Mouse (Mus musculus): ENCODE measurements at regions not wholly inside any gene's neighbourhood (a gene's known extent, or its start where the extent isn't known, plus 50 kb on each side); places are given as distances from the start of the nearest gene placed in this dataset.

DNA sequence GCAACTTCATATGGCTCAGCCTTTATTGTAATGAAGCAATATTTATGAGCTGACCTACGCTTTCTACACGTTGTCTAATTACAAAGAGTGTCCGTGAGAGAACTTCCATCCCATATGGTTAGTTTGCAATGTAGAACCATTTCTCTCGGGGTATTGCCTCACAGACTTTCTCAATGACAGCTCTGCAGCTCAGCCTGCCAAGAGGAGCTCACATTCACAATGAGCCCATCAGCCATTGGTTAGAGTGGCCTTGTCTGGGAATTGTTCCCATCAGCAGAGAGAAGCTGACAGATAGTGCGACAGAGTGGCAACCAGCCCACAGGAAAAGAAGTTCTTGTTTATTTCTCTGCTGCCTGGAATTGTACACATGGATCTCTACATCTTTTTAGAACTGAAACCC lies 409.7 kb downstream of the Zfp704 start:
- peak; percentile 13 to 34 for DNase-seq

DNA sequence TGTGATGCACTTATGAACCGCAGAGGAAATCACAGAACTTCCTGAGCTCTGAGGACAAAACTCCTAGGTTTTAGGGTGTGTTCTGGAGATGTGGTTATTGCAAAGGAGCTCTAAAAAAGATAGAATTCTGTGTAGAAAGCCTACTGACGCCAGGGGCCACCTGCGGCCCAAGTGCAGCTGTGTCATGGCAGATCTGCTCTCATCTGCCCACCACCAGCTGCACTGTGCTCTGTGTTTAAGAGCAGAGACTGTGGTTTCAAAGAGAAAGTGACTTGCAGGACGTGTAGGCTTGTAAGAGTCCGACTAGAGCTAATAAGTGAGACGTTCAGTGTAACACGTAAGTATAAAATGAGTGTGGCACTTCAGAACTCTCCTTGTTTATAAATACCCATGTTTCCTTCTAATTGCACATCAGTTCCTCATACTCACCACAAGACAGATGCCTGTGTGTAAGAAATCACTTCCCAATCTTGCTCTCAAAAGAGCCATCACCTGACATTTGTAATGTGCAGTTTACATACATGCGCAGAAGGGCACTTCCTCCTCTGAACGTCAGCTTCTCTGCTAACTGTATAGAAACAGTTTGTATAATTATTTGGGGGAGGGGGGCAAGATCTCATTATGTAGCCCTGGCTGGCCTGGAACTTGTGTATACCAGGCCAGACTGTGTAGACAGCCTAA lies 411.1 kb downstream of the Zfp704 start:
- DNase-seq, result peak in 1 of 2 experiments; percentile 5

- no peak for DNase-seq
Observed at GRCm38 (mm10) chr3:9195781-9196180, 414.1 kb downstream of the Zfp704 start.

- no peak for DNase-seq
Observed at GRCm38 (mm10) chr3:9189366-9190287, 420.3 kb downstream of the Zfp704 start.

- DNase-seq, result no peak
Observed at GRCm38 (mm10) chr3:9186364-9187120, 423.3 kb downstream of the Zfp704 start.

DNA sequence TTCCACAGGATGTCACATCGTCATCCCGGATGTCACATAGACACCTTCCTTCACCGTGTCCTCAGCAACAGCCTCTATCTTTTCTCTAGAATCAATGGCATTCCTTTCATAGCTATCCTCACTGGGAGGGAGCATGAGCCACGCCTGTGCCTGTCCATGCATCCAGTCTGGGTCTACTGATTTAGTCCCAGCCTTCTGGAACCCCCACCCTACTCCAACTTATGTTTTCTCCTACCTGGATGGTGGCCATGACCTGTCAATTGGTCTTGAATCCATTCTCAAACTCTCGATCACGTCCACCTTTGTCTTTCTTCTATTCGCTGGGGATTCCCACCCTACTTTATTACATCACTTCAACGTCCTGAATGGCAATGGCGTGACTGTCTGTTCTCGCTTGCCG lies 428.3 kb downstream of the Zfp704 start:
- DNase-seq, result no peak

- DNase-seq, result no peak
Observed at GRCm38 (mm10) chr3:9179641-9180040, 430.2 kb downstream of the Zfp704 start.

GRCm38 (mm10) chr3:9174517-9174832 lies 435.4 kb downstream of the Zfp704 start:
- DNase-seq, result no peak

- DNase-seq, result peak; percentile 52 to 60
Observed at GRCm38 (mm10) chr3:9173643-9174516, 436.0 kb downstream of the Zfp704 start.

GRCm38 (mm10) chr3:9171970-9172369 lies 437.9 kb downstream of the Zfp704 start:
- DNase-seq, result no peak

GRCm38 (mm10) chr3:9168955-9169354 lies 440.9 kb downstream of the Zfp704 start:
- DNase-seq, result no peak

DNA sequence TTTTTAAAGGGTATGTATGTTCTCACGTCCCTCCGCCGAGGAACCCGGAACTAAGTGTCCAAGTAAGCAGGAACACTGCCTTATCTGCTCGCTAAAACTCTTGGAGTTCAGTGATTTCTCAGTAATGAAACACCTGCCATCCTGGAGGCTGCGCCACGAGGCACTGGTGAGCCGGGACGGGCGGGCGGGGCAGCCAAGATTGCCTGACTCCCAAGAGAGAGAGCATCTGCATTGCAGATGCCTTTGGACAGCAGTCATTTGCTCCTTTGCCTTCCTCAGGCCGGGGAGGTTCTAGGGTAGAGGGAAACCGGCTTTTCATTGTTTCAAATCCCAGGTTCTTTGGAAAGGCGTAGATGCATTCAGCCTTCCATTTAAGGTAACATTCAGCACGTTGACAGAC lies 450.8 kb downstream of the Zfp704 start:
- no peak for DNase-seq

- no peak for DNase-seq
Observed at GRCm38 (mm10) chr3:9154172-9154571, 455.7 kb downstream of the Zfp704 start.

DNA sequence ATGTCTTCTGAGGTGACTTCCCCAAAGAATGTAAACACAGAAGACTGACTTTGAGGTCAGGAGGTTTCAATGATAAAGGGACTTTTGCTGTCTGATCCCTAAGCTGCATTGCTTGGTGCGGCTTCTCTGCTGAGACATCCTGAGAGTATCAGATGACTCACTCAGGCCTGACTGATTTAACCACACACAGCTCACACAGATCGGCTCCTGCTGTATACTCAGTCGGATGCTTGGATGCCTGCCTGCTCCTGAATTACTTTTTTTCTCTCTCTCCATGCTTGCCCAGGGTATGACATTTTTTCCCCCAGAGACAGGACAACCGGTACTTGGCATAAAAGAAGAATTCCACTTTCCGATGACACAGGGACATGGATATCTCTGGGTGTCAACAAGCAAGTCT lies 456.2 kb downstream of the Zfp704 start:
- no peak for DNase-seq

DNA sequence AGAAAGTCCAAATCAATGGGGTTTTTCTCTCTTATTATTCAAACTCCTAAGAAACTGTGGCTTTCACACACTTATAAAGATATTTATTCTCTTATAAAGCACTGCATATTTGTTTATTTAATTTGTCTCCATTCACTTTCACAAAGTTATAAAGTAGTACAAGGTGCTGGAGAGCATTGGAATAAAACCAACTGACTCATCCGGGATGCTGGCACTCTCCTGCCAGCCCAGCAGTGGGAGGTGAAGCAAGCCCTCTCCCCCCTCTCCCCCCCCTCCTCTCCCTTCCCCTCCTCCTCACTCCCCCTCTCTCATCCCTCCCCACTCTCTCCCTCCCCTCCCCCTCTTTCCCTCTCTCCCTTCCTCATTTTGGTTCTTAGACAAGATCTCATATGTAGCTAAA lies 457.6 kb downstream of the Zfp704 start:
- DNase-seq, result no peak

DNA sequence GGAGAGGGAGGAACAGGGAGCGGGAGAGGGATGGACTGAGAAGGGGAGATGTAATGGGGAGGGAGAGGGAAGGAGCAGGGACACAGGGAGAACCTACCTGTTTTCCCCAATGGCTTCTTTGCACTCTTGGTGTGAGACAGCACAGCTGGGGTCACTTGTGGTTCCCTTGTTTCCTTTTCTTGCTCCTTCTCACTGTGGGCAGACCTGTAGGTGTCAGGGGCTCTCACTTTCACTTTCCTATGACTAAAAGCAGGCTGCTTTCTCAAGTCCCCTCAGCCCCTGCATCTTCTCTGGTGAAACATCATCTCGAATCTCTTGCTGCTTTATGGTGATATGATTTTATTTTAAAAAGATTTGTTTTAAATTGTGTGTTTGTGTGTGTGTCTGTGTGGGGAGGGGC lies 458.3 kb downstream of the Zfp704 start:
- DNase-seq, result no peak

DNA sequence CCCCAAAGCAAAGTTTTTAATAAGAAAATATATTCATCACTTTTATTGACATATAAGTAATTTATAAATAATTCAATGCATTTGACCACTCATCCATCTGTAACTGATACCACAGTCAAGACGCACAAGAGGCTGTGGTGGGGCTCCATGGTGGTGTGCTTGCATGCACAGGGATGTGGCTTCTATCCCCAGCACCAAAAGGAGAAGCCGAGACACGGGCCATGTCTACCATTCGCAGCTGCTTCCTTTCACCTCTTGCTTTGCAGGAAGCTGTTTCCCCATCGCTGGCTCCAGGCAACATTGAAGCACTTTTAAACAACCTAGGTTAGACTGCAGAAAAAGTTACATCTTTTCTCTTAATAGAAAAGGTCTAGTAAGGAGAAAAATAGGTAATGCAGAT lies 461.3 kb downstream of the Zfp704 start:
- DNase-seq, result no peak

- DNase-seq, result no peak
Observed at GRCm38 (mm10) chr3:9146481-9146880, 463.4 kb downstream of the Zfp704 start.

DNA sequence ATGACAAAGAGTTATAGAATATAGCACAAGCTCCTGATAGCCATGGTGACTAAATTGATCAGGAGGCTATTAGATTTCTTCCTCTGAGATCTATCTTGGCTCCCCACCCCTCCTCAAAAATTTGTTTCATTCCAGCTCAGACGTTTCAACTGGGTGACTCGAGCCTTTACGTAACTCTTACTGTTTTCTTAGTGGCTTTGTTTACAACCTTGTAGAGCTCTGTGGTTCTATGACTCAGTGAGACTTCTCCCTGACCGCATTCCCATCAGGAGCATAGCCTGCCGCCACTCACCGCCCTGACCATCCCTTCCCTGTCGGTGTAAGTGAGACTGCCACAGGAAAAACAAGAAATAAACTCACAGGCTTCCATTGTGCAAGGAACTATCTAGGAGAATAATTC lies 464.3 kb downstream of the Zfp704 start:
- peak in 1 of 2 experiments; percentile 24 for DNase-seq

DNA sequence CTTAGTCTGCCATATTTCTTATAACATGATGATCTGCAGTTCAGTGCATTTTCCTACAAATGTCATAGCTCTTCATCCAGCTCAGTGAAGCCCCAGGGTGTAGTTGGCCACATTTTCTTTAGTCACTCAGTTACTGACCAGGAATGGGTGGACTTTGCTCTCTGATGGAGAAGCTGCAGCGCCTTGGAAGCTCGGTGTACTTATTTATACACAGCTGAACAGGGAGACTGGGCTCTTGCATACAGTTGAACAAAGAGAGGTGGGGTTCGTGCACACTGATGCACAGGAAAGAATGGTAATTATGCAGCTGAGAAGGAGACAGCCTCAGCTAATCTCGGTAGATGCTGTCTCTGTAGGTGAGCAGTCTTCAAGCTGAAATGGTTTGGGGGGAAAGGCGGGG lies 468.0 kb downstream of the Zfp704 start:
- DNase-seq, result no peak

- DNase-seq, result no peak
Observed at GRCm38 (mm10) chr3:9137131-9137874, 472.6 kb downstream of the Zfp704 start.

DNA sequence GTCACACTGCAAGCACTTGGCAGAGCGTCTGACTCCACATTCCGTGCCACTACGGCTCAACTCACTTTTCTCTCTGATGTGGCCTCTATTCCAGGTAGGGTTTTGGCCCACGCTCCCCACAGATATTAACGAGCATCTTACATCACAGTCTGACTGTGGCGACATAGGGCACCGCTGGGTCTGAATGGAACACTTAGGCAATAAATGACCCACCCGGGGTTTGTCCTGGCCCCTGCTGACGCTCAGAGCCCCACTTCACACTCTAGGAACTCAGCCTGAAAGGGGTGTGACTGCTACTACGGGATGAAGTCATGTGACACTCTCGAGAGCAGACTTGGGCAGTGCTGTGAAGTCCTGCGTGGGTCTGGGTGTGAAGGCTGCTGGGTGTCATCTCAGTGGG lies 475.9 kb downstream of the Zfp704 start:
- DNase-seq, result no peak

All from lung, adult 18-20 months (tissue).